Mouse (Mus musculus): ENCODE measurements around the gene Serinc3. TPM values are rescaled to one million over a fixed set of nuclear protein-coding genes. Genes with fewer than 3 reads are reported as not detected.
"Not testable (repeated sequence)": the region's sequence is repeated elsewhere in the genome, so short reads cannot be mapped to it uniquely, and the experiment has no call there.

Gene Serinc3
- 37.3 and 37.9 TPM in 2 replicates for polyA plus RNA-seq (2014; fragmentation: Nextera tagmentation; extraction: Ambion mirVana)

DNA sequence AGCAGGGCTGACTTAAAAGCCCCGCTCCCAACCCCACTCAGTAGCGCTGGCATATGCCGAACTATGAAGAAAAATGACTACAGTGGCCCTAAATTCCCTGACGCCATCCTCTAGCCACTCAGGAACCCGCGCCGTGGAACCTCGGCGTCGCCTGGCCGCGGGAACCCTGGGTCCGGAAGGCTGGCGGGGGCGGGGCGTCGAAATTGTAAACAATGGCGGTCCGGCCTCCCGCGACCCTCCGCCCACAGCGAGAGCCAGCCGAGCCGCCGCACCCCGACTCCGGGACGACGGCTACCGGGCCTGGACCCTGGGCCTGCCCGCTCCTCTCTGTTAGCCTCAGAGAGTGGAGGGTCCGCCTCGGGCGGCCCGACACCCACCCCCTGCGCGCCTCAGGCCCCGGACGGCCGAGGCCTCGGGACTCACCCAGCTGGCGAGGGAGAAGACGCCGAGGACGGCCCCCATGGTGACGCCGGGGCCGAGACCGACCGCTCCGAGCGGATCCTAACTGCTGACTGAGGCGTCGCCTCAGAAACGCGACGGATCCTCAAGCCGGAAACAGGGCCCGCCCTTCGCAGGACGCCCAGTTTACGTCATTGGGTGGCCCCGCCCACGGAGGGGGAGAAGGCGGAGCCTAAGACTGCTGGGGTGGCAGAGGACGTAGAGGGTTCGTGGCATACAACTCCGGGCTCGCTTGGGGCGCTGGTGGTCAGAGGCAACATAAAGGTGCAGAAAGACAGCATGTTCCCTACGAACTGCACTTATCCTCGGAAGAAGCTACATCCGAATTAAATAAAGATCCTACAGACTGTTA lies at the start of gene Serinc3:
TSS of gene Serinc3 (minus strand) at position 557 of the 811 bp plus-strand sequence.
- peak within 1 kb of the TSS; percentile 93 for H3K4me3 ChIP-seq (ENCODE audit: low read depth, low read length)
- ATAC-seq = peak; percentile 97
- no peaks in the 10 kb centered on the region for H3K27me3 ChIP-seq (replicated peaks; ENCODE audit: control insufficient read depth, insufficient read depth, low read length)
- H3K27ac ChIP-seq (ENCODE audit: low read depth, low read length) = peak within 1 kb of the TSS; percentile 99
- H3K9ac ChIP-seq (ENCODE audit: low read length) = peak within 1 kb of the TSS; percentile 95
- peak within 1 kb of the TSS; percentile 55 for H3K4me2 ChIP-seq (ENCODE audit: low read length)
- DNase-seq (ENCODE audit: low spot score) = peak; percentile 98
- H3K9me3 ChIP-seq (replicated peaks; ENCODE audit: control insufficient read depth, low read length) = no peaks in the 10 kb centered on the region
- under 1% methylated on average over 74 of the region's 74 CpGs for WGBS
- peaks cover 12% of the 10 kb centered on the region; the same call in 1 of the 2 replicates for H3K4me1 ChIP-seq (ENCODE audit: control insufficient read depth, insufficient read depth, low read length)
- H3K36me3 ChIP-seq (ENCODE audit: control insufficient read depth, insufficient read depth, low read length) = no peaks in the 10 kb centered on the region

DNA sequence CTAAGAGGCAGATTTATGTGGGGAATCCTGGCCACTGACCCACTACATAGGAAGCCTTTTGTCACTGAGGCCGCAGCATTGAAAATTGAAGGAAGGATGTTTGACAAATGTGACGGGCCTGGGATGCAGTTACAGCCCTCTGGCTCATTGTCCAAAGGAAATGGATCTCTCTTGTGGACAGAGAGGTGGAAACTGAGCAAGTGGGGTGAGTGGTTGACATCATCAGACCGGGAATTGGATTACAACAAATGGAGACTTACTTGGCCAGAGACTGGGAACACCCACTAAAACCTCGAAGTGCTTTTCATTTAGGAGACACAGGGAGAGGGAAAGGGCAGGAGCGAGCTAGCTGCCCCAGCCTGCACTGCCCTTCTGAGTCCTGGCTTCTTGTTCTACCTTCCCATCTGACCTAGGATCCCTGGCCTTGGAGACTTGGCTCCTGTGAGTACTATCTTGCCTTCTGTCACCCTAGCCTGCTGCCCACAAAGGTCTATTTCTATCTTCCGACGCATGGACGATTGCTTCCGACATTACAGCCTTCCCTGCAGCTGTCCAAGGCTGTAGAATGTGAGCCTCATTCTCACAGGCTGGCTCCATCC lies 48.9 kb upstream of the Serinc3 start:
- no peaks in the 10 kb centered on the region for H3K36me3 ChIP-seq (ENCODE audit: control insufficient read depth, insufficient read depth, low read length)
- H3K27ac ChIP-seq (ENCODE audit: low read depth, low read length) = 0 out of 2 replicates have a peak overlapping the region, but pooled peaks have one; percentile 9
- 0 out of 2 replicates have a peak overlapping the region, but pooled peaks have one; percentile 13 for H3K9ac ChIP-seq (ENCODE audit: low read length)
- 75% methylated on average over 9 of the region's 9 CpGs for WGBS
- H3K9me3 ChIP-seq (replicated peaks; ENCODE audit: control insufficient read depth, low read length) = no peaks in the 10 kb centered on the region
- ATAC-seq (no peak), DNase-seq (ENCODE audit: low spot score) (no peak)
- no peaks in the 10 kb centered on the region for H3K27me3 ChIP-seq (replicated peaks; ENCODE audit: control insufficient read depth, insufficient read depth, low read length)
- 0 out of 2 replicates have a peak, but pooled peaks cover 5% of the 10 kb centered on the region for H3K4me1 ChIP-seq (ENCODE audit: control insufficient read depth, insufficient read depth, low read length)
- no peak overlapping the region for H3K4me3 ChIP-seq (ENCODE audit: low read depth, low read length)
- no peak overlapping the region for H3K4me2 ChIP-seq (ENCODE audit: low read length)

DNA sequence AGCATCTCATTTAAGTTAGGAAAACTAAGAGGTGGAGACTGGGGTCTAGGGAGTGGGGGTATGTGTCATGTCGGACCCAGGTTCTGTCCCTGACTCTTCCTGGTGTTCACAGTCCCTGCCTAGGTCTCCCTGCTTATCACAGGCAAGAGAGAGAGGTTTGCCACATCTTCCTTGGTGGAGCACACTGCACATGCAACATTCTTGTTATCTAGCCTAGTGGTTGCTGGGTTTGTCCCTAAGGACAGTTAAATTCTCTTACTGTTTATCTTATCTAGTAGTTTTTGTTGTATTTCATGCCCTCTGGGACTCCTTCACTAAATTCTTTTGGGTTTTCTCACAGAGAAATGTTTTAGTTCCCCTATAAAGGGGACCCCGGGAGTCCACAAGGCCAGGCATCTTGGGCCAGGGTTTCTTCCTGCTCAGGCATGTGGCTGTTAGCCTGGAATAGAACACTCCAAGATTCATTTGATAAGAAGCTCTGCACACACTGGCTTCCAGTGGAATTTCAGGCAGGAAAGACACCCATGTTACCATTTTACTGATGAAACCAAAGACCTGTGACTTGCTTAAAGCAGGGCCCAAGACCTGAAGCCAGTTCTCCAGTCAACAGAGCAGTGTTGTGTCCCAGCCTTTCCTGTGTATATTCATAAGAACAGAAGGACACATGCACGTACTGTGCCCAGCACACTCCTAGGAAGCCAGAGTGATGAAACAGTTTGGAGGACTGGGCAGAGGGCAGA lies 48.1 kb upstream of the Serinc3 start:
- WGBS = 82% methylated on average over 3 of the region's 3 CpGs
- 0 out of 2 replicates have a peak, but pooled peaks cover 5% of the 10 kb centered on the region for H3K4me1 ChIP-seq (ENCODE audit: control insufficient read depth, insufficient read depth, low read length)
- H3K27ac ChIP-seq (ENCODE audit: low read depth, low read length) = 0 out of 2 replicates have a peak overlapping the region, but pooled peaks have one; percentile 9
- DNase-seq (ENCODE audit: low spot score) (no peak), ATAC-seq (no peak)
- 0 out of 2 replicates have a peak overlapping the region, but pooled peaks have one; percentile 13 for H3K9ac ChIP-seq (ENCODE audit: low read length)
- H3K27me3 ChIP-seq (replicated peaks; ENCODE audit: control insufficient read depth, insufficient read depth, low read length) = no peaks in the 10 kb centered on the region
- H3K4me2 ChIP-seq (ENCODE audit: low read length) = no peak overlapping the region
- no peak overlapping the region for H3K4me3 ChIP-seq (ENCODE audit: low read depth, low read length)
- no peaks in the 10 kb centered on the region for H3K36me3 ChIP-seq (ENCODE audit: control insufficient read depth, insufficient read depth, low read length)
- H3K9me3 ChIP-seq (replicated peaks; ENCODE audit: control insufficient read depth, low read length) = no peaks in the 10 kb centered on the region

DNA sequence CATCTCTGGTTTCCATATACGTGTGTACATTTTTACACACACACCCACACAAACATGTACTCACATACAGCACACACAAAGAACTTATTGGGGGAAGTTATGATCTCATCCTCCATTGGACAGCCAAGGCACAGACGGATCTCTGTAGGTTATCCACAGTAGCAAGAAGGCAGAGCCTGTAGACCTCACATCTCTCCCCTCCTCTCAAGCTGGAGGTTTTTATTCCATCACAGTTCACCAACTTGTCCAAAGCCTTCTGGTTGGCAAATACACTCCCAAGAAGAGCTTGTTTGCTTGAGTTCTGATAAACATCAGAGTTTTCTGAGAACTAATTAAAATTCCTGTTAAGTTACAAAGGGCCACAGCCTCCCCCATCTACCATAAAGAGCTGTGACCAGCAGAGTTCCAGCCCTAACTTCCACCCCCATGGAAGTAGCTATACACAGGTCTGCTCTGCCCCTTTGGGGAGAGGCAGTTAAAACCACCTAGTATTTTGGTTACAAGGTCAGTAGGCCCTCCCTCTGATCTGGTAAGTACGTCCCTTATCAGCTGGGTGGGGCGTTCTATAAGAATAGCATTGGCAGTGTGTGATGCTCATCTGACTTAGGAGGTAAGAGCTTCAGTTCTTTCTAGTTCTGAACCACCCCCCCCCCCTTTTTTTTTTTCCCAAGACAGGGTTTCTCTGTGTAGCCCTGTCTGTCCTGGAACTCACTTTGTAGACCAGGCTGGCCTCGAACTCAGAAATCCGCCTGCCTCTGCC lies 47.1 kb upstream of the Serinc3 start:
- Histone ChIP-seq H3K4me1 (ENCODE audit: control insufficient read depth, insufficient read depth, low read length) (0 out of 2 replicates have a peak, but pooled peaks cover 5% of the 10 kb centered on the region), H3K27me3 (replicated peaks; ENCODE audit: control insufficient read depth, insufficient read depth, low read length) (no peaks in the 10 kb centered on the region), H3K4me2 (ENCODE audit: low read length) (no peak overlapping the region), H3K36me3 (ENCODE audit: control insufficient read depth, insufficient read depth, low read length) (no peaks in the 10 kb centered on the region), H3K27ac (ENCODE audit: low read depth, low read length) (no peak overlapping the region), H3K9me3 (replicated peaks; ENCODE audit: control insufficient read depth, low read length) (no peaks in the 10 kb centered on the region), H3K9ac (ENCODE audit: low read length) (no peak overlapping the region), H3K4me3 (ENCODE audit: low read depth, low read length) (no peak overlapping the region)
- DNase-seq (ENCODE audit: low spot score) = no peak
- WGBS = 86% methylated on average over 6 of the region's 6 CpGs
- no peak for ATAC-seq

DNA sequence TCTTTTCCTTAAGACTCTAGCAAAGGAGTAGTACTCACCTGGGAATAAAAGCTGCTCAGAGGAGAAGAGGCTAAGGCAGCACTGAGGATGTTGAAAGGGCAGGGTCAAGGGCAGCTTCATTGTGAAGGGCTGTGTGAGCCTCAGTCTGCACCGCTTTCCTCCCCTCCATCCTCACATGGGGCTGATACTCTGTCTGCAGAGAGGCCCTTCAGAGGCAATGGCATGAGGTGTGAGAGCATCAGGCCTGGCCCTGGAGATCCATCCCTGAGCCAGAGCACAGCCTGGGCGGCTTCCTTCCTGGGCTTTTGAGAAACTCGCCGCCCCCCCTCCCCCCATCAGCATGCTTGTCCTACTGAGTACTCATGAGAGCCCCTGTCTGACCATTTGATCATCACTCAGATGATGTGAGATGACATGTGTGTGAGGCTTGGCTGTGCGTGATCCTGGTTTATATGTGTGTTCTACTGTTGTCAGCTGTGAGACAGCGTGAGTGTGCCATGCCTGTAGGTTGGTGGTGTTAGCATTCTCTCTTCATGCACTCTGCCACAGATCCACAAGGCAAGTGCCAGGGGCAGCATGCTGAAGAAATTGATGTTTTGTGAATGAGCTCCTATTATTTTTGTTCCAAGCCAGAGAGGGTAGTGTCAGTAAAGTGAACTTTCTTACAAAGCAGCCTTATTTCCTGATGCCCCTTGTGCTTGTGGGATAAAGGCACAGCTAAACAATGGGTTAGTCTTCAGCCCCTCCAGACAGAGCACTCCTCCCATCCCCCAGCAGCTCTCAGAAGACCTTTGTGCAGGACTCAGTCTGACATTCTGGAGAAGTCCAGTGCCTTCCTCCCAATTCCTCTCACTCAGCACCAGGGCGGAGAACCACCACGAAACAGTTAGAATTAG lies 45.7 kb upstream of the Serinc3 start:
- Histone ChIP-seq H3K9ac (ENCODE audit: low read length) (no peak overlapping the region), H3K27ac (ENCODE audit: low read depth, low read length) (no peak overlapping the region), H3K4me1 (ENCODE audit: control insufficient read depth, insufficient read depth, low read length) (0 out of 2 replicates have a peak, but pooled peaks cover 7% of the 10 kb centered on the region), H3K4me3 (ENCODE audit: low read depth, low read length) (no peak overlapping the region), H3K9me3 (replicated peaks; ENCODE audit: control insufficient read depth, low read length) (no peaks in the 10 kb centered on the region), H3K4me2 (ENCODE audit: low read length) (no peak overlapping the region), H3K27me3 (replicated peaks; ENCODE audit: control insufficient read depth, insufficient read depth, low read length) (no peaks in the 10 kb centered on the region), H3K36me3 (ENCODE audit: control insufficient read depth, insufficient read depth, low read length) (no peaks in the 10 kb centered on the region)
- WGBS = 69% methylated on average over 8 of the region's 8 CpGs
- DNase-seq (ENCODE audit: low spot score) (no peak), ATAC-seq (no peak)

DNA sequence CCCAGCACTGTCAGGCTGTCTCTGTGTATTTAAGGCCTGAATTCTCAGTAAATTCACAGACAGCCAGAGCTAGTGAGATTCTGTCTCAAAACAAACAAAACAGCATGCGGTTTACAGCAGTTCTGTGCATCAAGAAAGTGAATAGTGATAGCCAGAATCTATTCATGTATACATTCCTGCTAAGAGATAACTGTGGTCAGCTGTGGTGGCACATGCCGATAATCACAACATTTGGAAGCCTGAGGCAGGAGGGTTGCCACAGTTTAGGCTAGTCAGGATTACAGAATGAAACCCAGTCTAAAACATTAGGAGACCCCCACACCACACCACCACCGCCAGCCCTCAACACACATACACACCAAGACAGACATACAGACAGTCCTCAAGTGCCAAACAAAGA lies 44.8 kb upstream of the Serinc3 start:
- Histone ChIP-seq H3K4me3 (ENCODE audit: low read depth, low read length) (no peak overlapping the region), H3K4me1 (ENCODE audit: control insufficient read depth, insufficient read depth, low read length) (0 out of 2 replicates have a peak, but pooled peaks cover 10% of the 10 kb centered on the region), H3K4me2 (ENCODE audit: low read length) (no peak overlapping the region), H3K27ac (ENCODE audit: low read depth, low read length) (no peak overlapping the region), H3K9me3 (replicated peaks; ENCODE audit: control insufficient read depth, low read length) (no peaks in the 10 kb centered on the region), H3K27me3 (replicated peaks; ENCODE audit: control insufficient read depth, insufficient read depth, low read length) (no peaks in the 10 kb centered on the region), H3K36me3 (ENCODE audit: control insufficient read depth, insufficient read depth, low read length) (no peaks in the 10 kb centered on the region), H3K9ac (ENCODE audit: low read length) (no peak overlapping the region)
- ATAC-seq = no peak
- 83% methylated on average over 3 of the region's 3 CpGs for WGBS
- DNase-seq (ENCODE audit: low spot score) = no peak

DNA sequence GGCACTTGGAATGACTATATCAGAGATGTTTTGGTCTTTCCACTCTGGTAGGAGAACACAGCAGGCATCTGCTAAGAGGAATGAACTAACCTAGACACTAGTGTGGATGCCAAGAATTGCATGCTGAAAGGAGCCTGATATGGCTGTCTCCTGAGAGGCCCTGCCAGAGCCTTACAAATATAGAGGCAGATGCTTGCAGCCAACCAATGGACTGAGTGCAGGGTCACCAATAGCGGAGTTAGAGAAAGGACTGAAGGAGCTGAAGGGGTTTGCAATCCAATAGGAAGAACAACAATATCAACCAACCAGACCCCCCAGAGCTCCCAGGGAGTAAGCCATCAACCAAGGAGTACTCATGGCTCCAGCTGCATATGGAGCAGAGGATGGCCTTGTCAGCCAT lies 43.4 kb upstream of the Serinc3 start:
- not testable (repeated sequence) for H3K9ac ChIP-seq (ENCODE audit: low read length); H3K4me2 ChIP-seq (ENCODE audit: low read length); DNase-seq (ENCODE audit: low spot score); H3K9me3 ChIP-seq (replicated peaks; ENCODE audit: control insufficient read depth, low read length); H3K4me3 ChIP-seq (ENCODE audit: low read depth, low read length); H3K27me3 ChIP-seq (replicated peaks; ENCODE audit: control insufficient read depth, insufficient read depth, low read length); H3K27ac ChIP-seq (ENCODE audit: low read depth, low read length); ATAC-seq; H3K36me3 ChIP-seq (ENCODE audit: control insufficient read depth, insufficient read depth, low read length)
- 0 out of 2 replicates have a peak, but pooled peaks cover 10% of the 10 kb centered on the region for H3K4me1 ChIP-seq (ENCODE audit: control insufficient read depth, insufficient read depth, low read length)
- 95% methylated on average over 1 of the region's 1 CpGs for WGBS

Data from forebrain, embryonic 14.5 days (tissue).